Mouse (Mus musculus): Measurements from ENCODE around the gene Hoxd11.

Gene Hoxd11

DNA sequence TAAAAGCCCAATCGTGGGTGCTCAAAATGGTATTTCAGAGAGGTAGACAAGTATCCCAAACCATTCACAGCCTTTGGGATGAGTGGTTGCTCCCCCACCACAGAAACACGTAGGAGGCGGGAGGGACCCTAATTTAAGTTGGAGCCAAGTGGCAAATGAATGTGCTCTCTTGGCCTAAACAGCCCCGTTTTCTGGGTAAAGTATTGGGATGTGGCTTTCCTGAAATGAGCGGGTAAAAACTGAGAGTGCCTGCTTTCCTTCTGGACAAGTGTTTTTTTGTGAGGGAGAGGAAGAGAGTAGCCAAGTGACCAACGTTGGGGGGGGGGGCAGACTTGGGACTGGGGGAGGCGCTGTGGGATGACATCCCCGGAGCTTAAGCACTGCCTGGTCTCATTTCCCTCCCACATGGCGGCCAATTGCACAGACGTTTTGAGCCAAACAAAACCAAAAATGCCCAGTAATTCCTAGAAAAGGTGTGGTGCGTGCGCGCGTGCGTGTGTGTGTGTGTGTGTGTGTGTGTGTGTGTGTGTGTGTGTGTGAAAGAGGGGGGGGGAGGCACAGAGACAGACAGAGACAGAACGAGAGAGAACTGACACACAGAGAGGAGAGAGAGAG lies 31.7 kb downstream of the Hoxd11 start:
- no peak for DNase-seq

GRCm38 (mm10) chr2:74711721-74712621 lies 32.6 kb downstream of the Hoxd11 start, which contains the start of the genes Hoxd3 and Hoxd4:
Hoxd3 (plus strand) TSS chr2:74711927.
Hoxd4 (plus strand) TSS chr2:74711929.
- no peak for DNase-seq

DNA sequence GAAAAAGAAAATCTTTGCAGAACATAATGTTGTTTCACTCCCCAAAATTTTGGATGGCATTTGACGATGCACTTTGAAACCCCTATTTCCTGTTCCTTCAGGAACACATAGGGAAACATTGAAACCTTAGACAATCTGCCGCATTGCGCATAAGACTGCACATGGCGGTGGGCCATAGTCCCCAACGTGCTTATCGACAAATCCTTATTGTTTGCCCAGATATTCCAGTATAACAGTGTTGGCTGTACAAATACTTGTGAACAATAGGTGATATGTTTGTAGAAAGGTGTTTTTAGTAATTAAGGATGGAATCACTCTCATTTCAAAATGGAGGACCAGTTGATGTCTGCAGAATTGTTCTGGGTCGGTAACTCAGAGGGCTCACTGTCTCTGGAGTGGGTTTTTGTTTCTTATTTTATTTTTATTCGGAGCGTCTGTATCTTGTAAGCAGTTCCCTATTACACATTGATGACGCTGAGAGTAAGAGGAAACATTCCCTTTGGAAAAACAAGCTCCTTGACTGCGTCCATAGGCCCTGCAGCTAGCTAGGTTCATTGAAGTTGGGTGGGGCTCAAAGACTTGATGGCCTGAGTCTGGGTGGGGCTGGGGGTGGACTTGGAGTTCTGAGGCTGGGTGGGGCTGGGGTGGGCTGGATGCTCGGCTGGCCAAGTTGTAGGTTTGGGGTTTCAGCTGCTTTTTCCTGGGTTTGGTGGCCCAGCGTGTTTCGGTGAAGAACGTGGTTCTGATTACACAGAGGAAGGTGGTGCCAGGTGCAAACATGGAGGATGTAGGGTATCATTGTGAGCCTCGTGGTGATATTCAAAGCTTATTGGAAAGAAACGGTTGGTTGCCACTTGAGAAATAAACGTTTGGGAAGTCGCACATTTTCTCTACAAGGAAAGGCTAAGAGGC lies 34.1 kb downstream of the Hoxd11 start:
- no peak for DNase-seq

- DNase-seq, result no peak
Measured at GRCm38 (mm10) chr2:74714156-74714789, 34.9 kb downstream of the Hoxd11 start.

DNA sequence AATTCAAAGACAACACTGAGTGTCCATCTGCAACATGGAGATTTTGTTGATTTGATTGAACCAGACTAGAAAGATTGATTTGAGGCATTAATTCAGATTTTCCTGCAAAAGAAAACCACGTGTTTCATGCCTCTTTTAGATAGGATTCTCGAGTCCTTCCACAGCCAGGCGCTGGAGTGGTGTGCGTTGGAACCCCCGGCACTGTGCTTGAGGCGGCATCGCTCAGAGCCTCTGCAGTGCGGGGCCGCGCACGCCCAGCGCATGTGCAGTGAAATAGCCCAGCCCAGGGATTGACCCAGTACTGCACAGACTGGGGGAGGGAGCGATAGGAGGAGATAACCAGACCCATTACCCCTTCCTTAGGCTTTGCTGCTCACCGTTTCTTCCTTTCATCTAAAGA lies 35.5 kb downstream of the Hoxd11 start:
- DNase-seq, result no peak

- DNase-seq, result peak; percentile 37
Measured at GRCm38 (mm10) chr2:74715504-74716241, 36.3 kb downstream of the Hoxd11 start.

DNA sequence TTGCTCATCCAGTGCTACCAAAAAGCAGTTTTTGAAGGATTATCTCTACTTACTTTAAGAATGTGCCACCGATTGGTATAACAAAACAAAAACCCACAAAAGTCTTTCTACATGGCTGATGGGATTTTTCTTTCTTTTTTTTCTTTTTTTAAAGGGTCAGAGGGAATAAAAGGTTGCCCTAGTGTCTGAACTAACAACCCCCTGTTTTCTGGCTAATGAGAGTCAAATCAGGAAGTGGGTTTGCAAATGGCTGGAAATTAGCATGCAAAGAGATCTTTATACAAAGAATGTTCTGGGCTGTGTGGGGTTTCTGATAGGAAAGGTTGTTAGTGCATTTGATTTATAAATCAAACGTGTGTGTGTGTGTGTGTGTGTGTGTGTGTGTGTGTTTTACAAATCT lies 41.0 kb downstream of the Hoxd11 start:
- DNase-seq, result no peak

GRCm38 (mm10) chr2:74720955-74721491 lies 41.7 kb downstream of the Hoxd11 start:
- DNase-seq, result no peak

GRCm38 (mm10) chr2:74721882-74722281 lies 42.5 kb downstream of the Hoxd11 start:
- DNase-seq, result no peak

DNA sequence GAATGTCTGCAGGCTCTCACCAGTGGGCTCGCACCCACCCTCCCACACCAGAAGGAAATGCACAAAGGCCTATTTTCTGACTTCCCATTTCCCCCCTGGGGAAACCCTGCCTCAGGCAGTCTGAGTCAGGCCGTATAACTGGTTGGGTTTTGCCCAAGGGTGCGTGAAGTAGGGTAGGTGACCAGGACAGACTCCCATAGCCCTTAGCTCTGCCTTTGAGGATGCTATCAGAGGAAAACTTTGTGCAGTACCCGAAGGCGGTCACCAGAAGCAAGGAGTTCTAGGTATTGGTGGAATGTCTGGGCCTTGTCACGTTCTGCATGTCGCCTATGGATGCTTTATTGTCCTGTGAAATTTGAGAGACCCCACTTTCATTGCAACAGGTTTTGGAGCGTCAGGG lies 43.6 kb downstream of the Hoxd11 start:
- DNase-seq, result no peak

GRCm38 (mm10) chr2:74724244-74725015 lies 45.1 kb downstream of the Hoxd11 start:
- DNase-seq, result no peak

- DNase-seq, result no peak
Measured at GRCm38 (mm10) chr2:74725171-74725570, 45.8 kb downstream of the Hoxd11 start.

DNA sequence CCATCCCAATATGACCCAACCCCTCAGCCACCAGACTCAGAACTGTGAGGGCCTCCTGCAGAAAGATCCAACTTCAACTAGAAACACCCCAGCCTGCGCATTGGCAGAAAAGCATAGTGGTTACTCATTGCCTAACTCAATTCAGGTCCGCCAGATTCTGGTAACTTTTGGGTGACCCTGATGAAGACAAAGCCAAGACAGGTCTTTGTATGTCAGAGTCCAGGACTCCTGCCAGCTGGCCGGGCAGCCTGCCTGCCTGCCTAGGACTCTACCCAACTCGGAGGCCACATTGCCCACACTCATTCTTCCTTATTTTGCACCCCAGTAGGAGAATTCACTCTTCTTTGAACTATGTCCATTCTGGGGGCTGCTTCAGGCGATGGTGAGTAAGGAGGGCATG lies 47.2 kb downstream of the Hoxd11 start, which contains the start of gene Gm28230:
Gene Gm28230, plus strand, starts transcription at position 178 of the 400 bp plus-strand sequence.
- DNase-seq, result no peak

- DNase-seq, result no peak
Measured at GRCm38 (mm10) chr2:74726973-74727639, 47.7 kb downstream of the Hoxd11 start.

- DNase-seq, result no peak
Measured at GRCm38 (mm10) chr2:74727640-74728302, 48.4 kb downstream of the Hoxd11 start.

DNA sequence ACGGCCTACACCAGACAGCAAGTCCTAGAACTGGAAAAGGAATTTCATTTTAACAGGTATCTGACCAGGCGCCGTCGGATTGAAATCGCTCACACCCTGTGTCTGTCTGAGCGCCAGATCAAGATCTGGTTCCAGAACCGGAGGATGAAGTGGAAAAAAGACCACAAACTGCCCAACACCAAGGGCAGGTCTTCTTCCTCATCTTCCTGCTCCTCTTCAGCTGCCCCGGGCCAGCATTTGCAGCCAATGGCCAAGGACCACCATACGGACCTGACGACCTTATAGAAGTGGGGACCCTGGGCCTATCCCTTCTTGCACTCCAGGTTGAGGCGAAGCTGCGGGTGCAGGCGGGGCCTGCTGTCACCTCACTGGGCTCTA lies 48.9 kb downstream of the Hoxd11 start:
- no peak for DNase-seq

DNA sequence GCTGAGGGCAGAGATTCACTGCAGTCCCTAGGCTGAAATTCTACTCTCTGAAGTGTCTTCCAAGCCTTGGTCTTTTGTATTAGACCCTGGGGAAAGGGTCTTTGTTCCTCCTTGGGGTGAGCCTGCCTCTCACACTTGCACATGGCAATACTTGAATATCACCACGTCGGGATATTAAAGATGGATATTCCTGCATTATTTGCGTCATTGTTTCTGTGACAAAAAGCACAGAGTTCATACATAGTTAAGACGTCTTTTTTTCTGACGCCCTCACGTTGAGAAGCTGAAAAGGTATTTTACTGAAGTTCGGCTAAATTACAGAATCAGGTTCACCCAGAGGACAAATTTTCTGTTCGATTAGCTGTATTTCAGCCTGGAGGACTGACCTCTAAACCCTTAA lies 51.0 kb downstream of the Hoxd11 start:
- DNase-seq, result no peak

DNA sequence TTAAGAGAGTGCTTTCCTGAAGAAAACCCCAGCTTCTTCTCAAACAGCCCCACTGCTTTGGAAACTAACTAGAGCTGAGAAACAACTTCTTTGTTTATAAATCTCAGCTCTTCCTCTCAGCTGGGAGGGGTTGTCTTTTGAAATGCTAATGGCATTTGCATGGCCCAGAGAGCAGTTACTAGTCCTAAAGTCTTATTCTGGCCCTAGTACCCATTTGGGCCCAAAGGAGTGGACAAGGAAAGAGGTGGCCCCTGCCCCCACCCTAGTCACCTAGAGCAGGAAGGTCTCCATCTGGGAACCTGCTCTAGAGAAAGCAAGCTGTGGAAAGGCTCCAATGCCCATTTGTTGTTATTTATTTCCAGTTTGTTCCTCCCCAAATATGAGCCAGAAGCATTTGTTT lies 51.7 kb downstream of the Hoxd11 start:
- no peak for DNase-seq

DNA sequence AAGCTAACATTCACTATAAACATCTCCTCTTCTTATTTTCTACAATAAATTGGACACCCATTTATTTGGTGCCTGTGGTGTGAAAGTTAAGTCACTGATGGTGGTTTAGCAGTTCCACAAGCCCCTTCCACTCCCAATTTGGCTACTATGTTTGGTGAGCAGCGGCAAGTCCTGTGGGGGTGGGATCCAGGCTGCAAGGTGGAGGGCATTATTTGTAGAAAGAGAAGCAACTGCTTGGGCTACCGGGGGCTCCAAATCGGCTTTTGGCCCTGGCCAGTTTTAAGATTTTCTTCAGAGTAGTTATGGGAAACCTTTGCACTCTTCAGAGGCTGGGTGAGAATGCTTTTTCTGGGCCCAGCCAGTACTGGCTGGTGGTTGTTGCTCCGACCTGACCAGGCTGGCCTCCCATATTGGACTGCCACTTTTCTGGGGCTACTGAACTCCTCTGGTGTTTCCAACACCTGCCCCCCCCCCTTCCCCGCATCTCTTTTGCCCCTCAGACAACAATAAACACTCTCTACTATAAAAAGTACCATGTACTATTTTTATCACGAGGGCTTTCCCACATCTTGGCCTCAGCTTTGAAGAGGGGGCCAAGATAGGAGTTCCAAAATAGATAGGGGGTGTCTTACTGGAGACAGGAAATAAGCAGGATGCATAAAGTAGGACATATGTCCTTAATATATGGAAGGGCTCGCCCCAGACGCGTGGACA lies 52.6 kb downstream of the Hoxd11 start:
- no peak for DNase-seq
